Mouse (Mus musculus) kidney, postnatal 4 days (tissue): ENCODE results near the gene Shq1.

Experiments
- DNase-seq, 2 experiments: peaks; one replicate each; pipeline ENCODE4 v3.0.0; 2021; ENCODE audit warnings: mixed read lengths in 2 of 2

The Shq1 gene

DNA sequence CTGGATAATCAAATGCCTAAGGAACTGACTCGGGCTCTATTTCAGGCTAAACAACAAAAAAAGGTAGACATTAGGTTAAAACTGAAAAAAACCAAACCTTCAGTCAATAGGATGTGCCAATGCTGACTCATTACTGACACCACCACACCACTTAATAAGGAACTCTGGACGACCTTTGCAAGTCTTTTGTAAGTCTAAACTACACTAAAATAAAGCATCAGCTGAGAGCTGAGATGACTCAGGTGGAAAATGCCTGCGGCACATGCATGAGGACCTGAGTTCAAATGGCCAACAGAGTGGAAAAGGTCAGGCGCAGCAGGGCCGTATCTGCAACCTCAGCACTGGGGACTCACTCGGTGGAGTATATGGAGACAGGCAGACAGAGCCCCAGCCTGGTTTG is 69.3 kb downstream of the Shq1 start:
- no peak for DNase-seq

DNA sequence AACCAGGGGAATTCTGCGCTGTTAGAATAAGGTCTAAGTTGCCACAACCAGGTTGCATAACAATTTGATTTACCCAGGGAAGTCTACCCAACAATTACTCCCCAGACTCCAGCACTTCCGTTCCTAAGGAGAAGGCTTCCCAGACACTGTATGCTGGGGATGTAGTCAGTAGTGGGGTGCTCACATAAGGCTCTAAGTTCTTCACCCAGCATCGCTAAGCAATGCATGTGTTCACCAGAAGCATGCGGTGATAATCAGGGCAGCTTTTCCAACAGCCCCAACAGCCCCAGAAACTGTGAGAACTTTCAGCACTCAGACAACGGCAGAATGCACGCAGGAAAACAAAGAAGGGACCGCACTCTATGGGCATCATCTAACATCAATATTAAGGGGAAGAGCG is 77.1 kb downstream of the Shq1 start:
- DNase-seq = no peak

DNA sequence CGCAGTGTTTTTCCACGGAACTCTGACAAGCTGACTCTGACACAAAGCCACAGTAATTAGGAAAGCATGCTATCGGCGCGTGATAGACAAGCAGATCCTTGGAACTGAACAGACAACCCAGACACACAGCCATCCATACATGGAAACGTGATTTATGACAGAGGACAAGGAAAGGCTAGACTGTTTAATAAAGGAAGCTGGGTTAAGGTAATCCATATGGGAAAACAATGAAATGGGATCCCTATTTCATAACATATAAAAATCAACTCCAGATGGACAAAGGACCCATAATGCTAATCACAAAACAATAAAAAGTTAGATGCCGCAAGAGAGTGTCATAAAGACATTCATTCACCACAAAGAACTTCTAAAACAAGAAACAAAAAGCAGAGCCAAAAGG is 78.0 kb downstream of the Shq1 start:
- no peak for DNase-seq

DNA sequence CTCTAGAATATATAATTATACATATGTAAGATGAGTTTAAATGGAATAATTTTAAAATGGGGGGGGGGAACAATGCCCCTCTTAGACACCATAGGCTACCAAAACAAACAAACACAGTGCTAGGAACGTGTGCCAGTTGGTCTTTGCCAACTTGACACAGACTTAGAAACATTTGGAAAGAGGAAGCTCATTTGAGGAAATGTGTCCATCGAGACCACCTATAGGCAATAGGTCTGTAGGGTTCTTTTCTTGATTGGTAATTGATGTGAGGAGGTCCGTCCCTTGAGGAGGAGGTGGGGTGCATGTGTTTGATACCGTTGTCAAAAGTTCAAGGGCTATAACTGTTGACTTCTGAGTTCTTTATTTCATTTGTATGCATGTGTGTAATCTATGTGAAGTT is 80.4 kb downstream of the Shq1 start:
- no peak for DNase-seq

DNA sequence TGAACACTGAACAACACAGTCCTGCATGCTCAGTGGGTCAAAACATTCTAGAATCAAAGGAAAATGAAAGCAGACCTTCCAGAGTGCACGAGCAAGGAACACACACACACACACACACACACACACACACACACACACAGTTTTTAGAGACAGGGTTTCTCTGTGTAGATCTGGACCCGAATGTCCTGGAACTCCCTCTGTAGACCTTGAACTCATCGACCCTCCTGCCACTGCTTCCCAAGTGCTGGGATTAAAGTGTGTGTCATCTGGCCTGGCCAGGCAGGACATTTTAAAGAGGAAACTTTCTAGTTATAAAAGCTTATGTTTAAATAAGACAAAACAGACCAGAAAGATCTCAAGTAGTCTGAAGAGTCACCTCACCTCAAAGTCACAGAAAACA is 82.1 kb downstream of the Shq1 start:
- DNase-seq = no peak

DNA sequence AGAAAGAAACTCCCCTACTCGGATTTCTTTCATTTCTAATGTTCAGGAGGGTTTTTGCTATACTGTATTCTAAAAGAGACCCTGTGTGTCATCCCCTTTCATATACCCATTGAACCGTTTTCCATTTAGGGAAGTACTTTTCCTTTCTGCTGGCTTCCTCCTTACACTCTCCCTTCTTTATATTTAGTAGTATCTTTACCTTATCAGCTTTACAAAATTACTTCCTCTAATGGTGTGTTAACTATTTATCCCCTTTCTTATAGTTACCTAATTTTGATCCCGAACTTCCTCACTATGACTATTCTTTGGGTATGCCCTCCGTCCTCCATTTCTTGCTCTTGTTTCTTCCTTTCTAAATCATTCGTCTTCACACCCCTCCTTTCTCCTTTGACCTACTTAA is 84.2 kb downstream of the Shq1 start:
- DNase-seq = no peak

DNA sequence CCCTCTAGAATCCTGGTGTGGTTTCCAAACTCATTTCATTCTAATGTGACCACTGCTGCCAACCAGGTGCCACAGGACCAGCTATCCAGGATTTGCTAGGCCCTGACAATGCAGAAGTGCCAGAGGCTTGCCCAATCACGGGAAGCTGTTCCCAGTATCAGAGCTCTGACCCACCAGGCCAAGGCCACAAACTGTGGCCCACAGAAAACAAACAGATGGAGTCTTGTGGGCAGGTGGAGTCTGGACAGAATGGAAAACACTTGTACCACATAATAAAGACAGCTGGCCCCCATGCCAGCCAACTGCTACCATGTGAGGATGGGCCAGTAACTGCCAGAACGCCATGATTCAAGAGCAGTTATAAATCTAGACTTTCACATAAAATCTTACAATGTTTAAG is 89.0 kb downstream of the Shq1 start:
- DNase-seq = no peak

DNA sequence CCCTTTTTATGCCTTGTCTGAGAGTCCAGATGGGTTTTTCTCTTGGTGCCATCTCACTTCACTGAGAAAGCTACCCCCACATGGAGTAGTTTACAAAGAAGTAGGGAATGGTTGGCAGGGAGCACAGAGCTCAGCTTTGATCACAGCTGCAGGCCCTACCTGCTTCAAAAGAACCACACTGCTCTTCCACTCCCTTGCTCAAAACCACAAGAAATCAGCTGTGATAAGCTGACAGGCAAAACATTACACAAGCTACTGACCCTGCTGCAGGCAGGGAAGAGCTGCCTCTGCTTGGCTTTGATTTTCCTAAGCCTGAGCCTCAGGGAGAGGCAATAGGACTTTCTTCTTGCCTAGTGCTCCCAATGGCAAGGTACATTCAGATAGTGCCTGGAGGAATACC is 89.9 kb downstream of the Shq1 start:
- no peak for DNase-seq

DNA sequence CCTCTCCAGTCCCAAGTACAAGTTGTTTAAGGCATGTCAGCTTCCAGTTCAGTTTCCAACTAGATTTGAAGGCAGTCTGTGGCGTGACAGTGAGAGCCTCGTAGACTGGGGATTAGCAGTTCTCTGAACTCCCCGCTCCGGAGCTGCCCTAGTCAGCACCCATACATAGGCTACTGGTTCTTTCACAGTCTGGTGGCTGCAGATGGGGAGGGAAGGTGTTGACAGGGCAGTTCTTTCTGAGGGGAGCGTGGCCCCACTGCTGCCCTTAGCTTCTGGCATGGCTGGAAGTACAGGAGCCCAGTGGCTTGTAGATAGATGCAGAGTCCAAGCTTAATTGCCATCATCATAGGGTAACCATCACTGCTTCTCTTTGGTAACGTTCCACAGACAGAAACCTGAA is 93.4 kb downstream of the Shq1 start:
- DNase-seq = no peak

DNA sequence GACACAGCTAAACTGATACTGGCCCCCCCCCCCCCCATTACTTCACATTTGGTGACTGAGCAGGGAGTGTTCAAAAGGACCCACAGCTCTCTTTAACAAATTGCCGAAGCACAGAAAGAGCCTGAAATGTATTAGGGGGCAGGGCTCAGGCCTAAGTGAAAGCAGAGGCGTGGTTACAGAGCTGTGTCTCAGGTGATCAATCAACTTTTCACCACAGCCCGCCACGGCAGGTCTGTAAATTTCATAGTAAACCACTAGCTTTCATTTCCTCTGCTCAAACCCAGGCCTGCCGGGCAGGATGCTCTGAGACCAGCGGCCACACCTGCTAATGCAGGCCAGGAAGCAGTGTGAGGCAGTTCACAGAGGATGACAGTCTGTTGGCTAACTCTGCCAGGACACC is 94.8 kb downstream of the Shq1 start:
- no peak for DNase-seq

DNA sequence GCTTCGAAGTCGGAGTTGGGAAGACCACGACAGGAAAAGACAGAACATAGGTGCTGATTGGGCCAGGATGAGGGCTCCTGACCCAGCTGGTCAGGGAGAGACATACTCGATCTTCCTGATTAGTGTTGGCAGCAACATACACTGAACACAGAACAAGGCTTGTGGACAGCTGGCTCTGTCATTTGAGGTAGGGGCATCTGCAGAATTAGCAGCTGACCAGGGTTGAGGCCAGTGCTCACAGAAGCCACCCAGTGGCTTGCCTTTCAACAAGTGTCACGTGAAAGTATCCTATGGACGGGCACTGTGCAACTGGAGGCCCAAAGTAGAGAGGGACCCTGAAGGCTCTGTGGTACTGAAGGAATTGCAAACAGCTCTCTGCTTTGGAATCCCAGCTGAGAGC is 104.2 kb downstream of the Shq1 start:
- no peak for DNase-seq

DNA sequence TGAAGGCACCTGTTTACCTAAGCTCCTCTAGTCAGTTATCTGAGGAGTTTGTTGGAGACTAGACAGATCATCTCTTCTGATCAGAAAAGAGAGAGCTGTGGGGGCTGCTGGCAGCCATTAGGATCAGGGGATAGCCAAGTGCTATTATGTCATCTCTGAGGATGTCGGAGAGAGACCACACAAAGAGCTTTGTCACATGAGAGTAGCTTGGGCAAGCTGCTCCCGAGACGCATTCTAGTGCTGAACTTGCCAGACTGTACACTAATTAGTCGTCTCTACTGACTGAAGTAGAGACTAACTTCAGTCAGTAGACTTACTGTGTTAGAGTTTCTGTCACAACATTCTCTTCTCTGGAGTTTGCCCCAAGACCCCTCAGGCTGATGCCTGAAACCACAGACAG is 106.4 kb downstream of the Shq1 start:
- no peak for DNase-seq

DNA sequence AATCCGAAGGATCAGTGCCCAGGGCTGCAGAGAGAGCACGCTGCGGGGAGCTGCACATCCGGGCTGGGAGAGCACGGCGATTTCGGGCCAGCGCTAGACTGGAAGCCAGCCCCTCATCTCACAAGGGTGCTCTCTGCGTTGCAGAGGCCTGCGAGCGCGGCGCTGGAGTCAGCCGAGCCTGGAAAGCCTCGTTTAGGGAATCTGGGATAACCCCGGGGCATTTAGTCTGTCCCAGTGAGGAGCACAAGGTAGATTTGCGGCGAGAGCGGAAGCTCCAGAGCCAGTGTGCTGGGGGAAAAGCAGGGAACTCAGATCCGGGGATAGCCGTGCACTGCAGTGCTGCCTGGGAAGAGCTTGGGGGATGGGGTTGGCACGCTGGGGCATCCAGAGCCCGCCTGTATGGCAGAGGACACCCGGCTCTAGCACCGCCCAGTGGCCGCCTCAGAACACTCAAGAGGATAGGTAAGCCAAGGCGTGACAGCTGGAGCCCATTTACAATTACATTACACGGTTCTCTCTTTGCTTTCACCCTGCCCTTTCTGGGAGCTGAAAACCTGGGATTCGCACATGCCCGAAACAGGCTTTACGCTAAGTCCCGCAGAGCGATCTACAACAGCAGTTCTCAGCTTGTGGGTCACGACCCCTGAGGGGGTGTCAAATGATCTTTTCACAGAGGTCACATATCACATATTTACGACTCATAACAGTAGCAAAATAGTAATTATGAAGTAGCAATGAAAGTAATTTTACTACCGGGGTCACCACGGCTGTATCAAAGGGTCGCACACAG is 107.2 kb downstream of the Shq1 start:
- peak; percentile 79 to 88 for DNase-seq

DNA sequence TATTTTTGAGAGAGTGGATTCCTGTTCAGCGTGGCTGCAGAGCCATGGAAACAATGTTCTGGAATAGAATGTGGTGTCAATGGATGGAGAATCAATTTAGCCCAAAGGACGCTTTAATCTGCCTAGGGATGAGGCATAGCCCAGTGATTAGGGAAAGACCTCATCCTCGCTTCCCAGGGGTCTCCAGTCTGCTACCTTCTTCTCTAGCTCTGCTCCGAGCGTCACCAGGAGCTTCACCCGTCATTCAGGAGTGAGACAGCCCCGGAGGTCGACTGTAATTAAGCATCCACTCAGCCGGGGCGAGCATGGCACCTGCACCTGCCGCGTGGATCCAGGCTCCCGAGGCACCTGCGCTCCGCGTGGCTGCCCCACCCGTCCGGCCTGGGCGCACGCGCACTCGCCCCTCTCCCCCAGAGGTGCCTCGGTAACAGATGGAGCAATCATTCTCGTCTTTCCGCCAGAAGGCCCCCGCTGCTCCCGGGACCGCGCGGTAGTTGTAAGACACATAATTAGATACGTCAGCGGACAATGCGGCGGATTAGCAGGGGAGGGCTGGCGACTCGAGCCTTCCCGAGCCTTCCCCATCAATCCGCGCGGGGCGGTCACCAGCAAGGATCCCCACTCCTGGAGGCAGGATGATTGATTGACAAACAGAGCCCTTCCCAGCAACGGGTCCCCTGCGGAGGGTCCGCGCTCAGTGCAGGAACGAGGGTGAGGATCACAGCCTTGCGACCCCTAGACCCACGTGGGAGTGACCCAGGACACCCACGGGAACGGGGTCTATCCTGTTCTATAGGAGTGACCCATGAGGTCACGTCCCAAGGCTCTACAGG is 108.0 kb downstream of the Shq1 start:
- peak; percentile 50 to 65 for DNase-seq

DNA sequence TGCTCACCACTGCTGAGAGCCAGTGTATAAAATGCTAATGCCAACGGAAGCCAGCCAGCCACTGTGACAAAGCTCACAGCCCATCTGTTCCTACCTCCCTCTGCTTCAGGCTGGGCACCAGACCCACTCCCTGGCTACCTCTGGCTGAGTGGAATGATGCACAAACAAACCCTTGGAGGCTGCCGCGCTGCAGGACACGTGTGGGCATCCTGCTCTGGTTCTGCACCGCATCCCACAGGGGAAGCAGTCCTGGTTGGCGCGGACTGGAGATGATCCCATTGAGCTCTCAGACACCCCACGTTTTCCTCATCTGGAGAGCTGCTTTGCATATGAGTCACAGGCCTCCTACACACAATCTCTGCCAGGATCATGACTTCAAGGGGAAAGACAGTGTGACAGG is 112.9 kb downstream of the Shq1 start:
- peak in 1 of 2 experiments; percentile 27 for DNase-seq

DNA sequence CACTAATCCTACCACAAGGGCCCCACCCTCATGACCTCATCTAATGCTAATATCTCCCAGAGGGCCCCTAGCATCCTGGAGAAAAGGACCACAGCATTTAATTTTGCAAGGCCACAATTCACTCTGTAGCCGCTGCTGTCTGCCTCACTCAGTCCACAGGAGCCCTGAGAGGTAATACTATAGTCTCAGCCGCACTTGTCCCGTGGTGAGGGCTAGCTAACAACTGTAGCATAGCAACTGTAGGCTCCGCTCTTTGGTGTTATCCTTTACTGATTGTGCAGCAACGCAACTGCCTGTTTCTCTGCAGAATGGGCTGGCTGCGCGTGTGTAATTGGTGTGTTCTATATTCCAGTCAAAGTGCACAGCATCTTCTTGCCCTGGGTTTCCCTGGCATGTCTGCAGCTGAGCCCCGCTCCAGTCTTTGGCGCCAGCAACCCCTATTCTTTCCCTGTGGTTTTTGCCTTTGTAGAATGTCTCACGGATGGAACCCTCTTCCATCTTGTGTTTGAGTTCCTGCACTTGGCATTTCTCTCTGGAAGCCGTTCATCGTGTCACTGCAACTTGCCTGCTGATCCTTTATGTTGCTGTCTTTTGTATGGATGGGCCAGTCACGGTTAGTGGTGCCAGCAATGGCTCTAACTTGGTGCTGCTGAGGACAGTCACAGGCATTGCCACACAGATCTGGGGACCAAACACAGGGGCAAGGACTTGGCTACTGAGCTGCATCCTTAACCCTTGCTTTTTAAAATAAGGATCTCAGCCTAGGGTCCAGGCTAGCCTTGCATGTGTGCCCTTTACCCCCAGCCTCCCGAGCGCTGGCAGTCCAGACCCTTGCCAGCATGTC is 128.6 kb downstream of the Shq1 start:
- no peak for DNase-seq

DNA sequence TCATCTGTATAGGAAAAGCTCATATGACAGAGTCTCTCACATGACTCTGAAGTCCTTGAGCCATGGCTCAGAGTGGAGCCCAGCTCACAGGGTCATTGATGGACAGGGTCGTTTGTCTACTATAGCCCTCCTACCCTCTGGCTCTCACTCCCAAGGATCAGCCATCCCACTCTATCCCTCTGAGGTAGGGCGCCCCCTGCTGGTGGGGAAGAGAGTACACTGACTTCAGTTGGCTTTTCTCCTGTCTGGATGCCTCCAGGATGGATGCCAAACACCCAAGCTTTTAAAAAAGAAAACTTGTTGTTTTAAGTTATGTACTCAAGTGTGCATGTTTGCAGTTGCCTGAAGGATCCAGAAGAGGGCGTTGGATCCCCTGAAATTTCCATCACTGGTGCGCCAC is 131.3 kb downstream of the Shq1 start:
- peak in 1 of 2 experiments; percentile 34 for DNase-seq

DNA sequence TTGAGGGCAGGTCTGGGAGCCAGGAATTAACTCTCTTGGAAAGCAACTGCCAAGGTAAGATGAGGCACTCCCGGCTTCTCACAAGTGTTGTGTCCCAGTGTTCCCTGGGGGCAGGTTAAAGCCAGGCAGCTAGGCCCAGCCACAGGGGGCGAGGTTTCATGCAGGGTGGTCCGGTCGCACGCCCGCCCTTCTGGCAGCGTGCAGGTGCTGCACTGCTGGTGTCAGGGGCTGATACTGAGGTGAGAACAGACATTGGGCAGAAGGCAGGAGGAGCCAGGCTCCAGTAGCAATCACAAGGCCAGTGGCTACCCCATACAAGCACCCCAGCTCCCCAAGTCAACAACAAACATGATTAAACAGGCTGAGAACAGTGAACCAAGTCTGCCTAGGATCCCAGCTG is 132.4 kb downstream of the Shq1 start:
- DNase-seq = no peak

DNA sequence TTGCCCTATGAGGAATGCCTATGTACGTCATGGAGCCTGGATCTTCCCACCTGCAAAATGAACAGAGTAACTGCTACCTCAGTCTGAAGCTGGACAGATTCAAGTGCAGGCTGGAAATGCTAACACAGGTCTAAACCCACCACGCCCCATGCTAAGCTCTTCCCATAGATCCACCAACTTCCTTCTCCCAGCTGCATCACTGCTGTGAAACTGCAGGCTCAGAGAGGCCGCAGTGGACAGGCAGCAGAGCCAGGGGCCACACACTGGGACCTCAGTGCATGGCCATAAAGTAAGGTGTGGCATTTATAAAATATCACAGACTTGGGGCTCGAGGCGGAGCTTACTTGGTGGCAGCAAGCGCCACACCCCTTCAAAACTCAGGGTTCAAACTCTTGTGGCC is 133.0 kb downstream of the Shq1 start:
- no peak for DNase-seq

DNA sequence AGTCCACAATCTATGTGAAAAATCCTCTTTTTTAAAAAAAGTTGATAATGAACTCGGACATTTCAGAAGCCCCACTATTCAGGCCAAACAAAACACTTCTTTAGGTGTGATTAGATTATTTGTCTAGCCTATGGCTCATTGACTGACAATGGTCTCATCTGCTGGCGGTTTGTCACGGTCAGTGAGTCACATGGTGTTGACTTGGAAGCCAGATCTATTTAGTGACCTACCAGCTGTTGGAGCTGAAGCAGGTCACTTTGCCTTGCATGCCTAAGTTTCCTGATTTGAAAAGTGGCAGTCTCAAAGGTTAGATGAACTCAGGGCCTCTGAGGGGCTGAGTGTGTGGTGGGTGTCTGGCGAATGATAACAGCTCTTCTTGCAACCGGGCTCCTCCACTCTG is 133.9 kb downstream of the Shq1 start:
- DNase-seq = no peak

DNA sequence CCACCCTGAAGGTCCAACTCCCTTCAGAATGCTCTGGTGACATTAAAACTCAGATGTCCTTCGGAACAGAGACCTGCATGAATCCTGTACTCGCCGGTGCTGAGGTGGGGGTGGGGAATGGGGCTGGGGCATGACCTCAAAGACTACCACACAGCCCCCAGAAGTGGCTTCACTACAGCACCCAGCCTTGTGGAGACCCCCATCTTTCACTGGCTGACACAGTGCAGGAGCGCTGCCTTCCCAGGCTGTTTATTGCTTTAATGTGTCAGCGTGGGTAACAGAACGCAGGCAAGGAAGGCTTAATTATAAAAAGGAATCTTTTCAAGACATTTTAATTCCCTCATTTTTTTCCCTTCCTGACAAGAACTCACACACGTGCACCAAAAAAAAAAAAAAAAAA is 137.6 kb downstream of the Shq1 start:
- DNase-seq = no peak

DNA sequence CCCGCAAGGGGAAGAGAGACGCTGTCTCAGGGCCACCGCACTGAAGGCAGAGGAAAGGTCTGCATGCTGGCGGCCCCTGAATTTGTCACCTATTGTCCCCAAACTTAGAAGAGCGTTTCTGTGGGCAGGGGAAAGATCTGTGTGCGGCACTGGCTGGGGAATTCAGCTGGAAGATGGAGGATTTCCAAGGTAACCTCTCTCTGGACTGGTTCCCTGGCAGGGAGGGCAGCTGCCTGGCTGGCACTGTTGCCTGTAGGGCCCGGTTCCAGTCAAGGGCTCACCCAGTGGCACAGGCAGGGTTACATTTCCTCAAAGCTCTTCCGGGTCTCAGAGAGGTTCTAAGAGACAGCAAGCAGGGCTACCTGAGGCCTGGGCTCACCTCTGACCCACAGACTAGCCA is 138.6 kb downstream of the Shq1 start:
- DNase-seq = no peak

DNA sequence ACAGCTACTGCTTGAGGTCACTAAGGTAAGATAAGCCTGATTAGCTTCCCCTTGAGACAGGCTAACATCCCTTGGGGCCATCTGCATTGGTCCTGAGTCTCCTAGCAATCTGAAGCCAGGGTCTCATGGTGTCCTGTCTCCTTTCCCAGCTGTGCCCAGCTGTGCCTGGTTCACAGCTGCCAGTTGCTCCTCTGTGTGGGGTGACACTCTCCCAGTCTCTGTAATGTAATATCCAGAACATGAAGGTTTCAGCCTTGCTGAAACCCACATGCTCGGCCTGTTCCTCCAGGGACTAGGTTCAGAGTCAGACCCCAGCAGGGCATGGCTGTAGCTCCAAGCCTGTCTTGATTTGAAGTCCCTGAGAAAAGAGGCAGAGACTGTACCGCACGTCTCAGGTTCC is 141.3 kb downstream of the Shq1 start:
- DNase-seq = no peak

DNA sequence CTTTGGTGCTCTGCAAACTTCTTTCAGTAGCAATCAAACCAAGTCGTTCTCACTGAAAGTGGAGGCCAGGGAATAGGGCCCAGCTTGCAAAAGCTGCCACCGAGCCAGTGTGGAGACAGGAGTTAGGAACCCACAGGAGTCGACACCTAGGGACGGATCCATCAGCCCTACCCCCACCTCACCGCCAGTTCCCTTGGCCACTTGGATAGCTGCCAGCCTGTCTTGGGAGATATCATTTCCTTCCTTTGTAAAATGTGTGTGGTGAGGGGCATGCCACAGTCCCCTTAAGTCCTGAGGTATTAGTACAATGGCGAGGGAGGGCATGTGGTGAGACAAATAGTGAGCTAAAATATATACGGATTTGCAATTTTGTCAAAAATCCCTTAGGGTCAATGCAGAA is 142.4 kb downstream of the Shq1 start:
- DNase-seq = peak; percentile 20 to 35
